Mouse (Mus musculus) kidney, embryonic 14.5 days (tissue): ENCODE results near the gene Arhgap30. TPM values are rescaled to one million over a fixed set of nuclear protein-coding genes. Genes with fewer than 3 reads are reported as not detected.
A peak's percentile ranks its signal among the peaks of the same experiment; 100 is the strongest.

Experiments
- ATAC-seq: fragments of 200-750 bp; cut with Nextera tagmentation; 2 replicates; pipeline ENCODE4 v1.8.0; 2017; ENCODE audit warnings: moderate number of reproducible peaks, mild to moderate bottlenecking, moderate TSS enrichment, moderate library complexity; ENCODE audit not compliant: low FRiP score, low TSS enrichment
- H3K27ac ChIP-seq: fragments of 300-500 bp; sonication (generic); 2 replicates; pipeline ENCODE4 v1.5.1; 2014; ENCODE audit warnings: low read depth, mild to moderate bottlenecking, low read length, moderate library complexity, mixed read lengths
- H3K27me3 ChIP-seq: fragments of 300-500 bp; sonication (generic); 2 replicates; pipeline ENCODE4 v1.6.1; 2014; ENCODE audit warnings: mild to moderate bottlenecking, low read length; ENCODE audit not compliant: control insufficient read depth, insufficient read depth
- H3K36me3 ChIP-seq: fragments of 300-500 bp; sonication (generic); 2 replicates; pipeline ENCODE4 v1.6.1; 2014; ENCODE audit warnings: low read length, mixed read lengths; ENCODE audit not compliant: control insufficient read depth, insufficient read depth
- H3K4me1 ChIP-seq: fragments of 300-500 bp; sonication (generic); 2 replicates; pipeline ENCODE4 v1.6.1; 2014; ENCODE audit warnings: low read length, mixed read lengths; ENCODE audit not compliant: control insufficient read depth, insufficient read depth
- H3K4me2 ChIP-seq: fragments of 300-500 bp; sonication (generic); replicated peaks from 2 replicates; pipeline ENCODE4 v1.6.1; 2014; ENCODE audit warnings: low read depth, mild to moderate bottlenecking, low read length
- H3K4me3 ChIP-seq: fragments of 300-500 bp; sonication (generic); 2 replicates; pipeline ENCODE4 v1.5.1; 2014; ENCODE audit warnings: mild to moderate bottlenecking, low read length
- H3K9ac ChIP-seq: fragments of 300-500 bp; sonication (generic); 2 replicates; pipeline ENCODE4 v1.6.1; 2014; ENCODE audit warnings: low read depth, mild to moderate bottlenecking, low read length, moderate library complexity
- H3K9me3 ChIP-seq: fragments of 300-500 bp; sonication (generic); 2 replicates; pipeline ENCODE4 v1.6.1; 2016; ENCODE audit warnings: low read length; ENCODE audit not compliant: control insufficient read depth
- WGBS: fragments of 180-500 bp; shearing (Covaris S2); extraction: QIAGEN DNeasy Blood & Tissue Kit; methylation state at CpG from one replicate; pipeline ENCODE4 v1.1.7; 2014; 5-methylcytosine and 5-hydroxymethylcytosine counted together
- polyA plus RNA-seq: library from polyadenylated mRNA; unstranded; fragments of >200 nt; fragmentation: Nextera tagmentation; extraction: Ambion mirVana; gene quantifications from 2 replicates; pipeline ENCODE4 v1.2.1, GENCODE M21; 2014

The Arhgap30 gene
- polyA plus RNA-seq, 1 experiment from 2014 or later, result 0.69 TPM

GRCm38 (mm10) chr1:171432158-171432557 lies 43.4 kb downstream of the Arhgap30 start:
- H3K27me3 ChIP-seq, result no peaks in the 10 kb centered on the region
- H3K9ac ChIP-seq, result no peak overlapping the region
- H3K9me3 ChIP-seq, result no peaks in the 10 kb centered on the region
- no peak for ATAC-seq
- H3K36me3 ChIP-seq, result no peaks in the 10 kb centered on the region
- WGBS, result 71% methylated on average over 5 of the region's 5 CpGs
- H3K4me1 ChIP-seq, result peaks cover 9% of the 10 kb centered on the region; the same call in 1 of the 2 replicates
- no peak overlapping the region for H3K4me2 ChIP-seq
- H3K27ac ChIP-seq, result no peak overlapping the region
- no peak overlapping the region for H3K4me3 ChIP-seq

- no peak overlapping the region for H3K27ac ChIP-seq
- 9% methylated on average over 7 of the region's 7 CpGs for WGBS
- no peaks in the 10 kb centered on the region for H3K36me3 ChIP-seq
These were observed 46.6 kb downstream of the Arhgap30 start for GRCm38 (mm10) chr1:171435288-171435814.

GRCm38 (mm10) chr1:171435974-171436373 lies 47.2 kb downstream of the Arhgap30 start:
- 61% methylated on average over 1 of the region's 1 CpGs for WGBS
- peaks cover 28% of the 10 kb centered on the region for H3K4me1 ChIP-seq

More at GRCm38 (mm10) chr1:171435288-171435814, 46.6 kb downstream of the Arhgap30 start:
- H3K4me2 ChIP-seq, result no peak overlapping the region
- H3K27me3 ChIP-seq, result no peaks in the 10 kb centered on the region
- ATAC-seq, result no peak
- H3K4me1 ChIP-seq, result peaks cover 23% of the 10 kb centered on the region
- H3K9ac ChIP-seq, result no peak overlapping the region
- H3K4me3 ChIP-seq, result no peak overlapping the region
- no peaks in the 10 kb centered on the region for H3K9me3 ChIP-seq

GRCm38 (mm10) chr1:171437264-171438013 lies 48.7 kb downstream of the Arhgap30 start, which contains the start of gene F11r:
Gene F11r (plus strand): TSS chr1:171437535.
- Histone ChIP-seq H3K4me2 (peak within 1 kb of the TSS; percentile 68), H3K9ac (peak within 1 kb of the TSS; percentile 77), H3K4me3 (peak within 1 kb of the TSS; percentile 73), H3K27me3 (no peaks in the 10 kb centered on the region), H3K9me3 (no peaks in the 10 kb centered on the region), H3K27ac (peak within 1 kb of the TSS; percentile 80), H3K36me3 (no peaks in the 10 kb centered on the region), H3K4me1 (peaks cover 43% of the 10 kb centered on the region)
- peak; percentile 88 for ATAC-seq
- WGBS, result 1% methylated on average over 45 of the region's 46 CpGs

More at GRCm38 (mm10) chr1:171435974-171436373, 47.2 kb downstream of the Arhgap30 start:
- Histone ChIP-seq H3K27me3 (no peaks in the 10 kb centered on the region), H3K9me3 (no peaks in the 10 kb centered on the region), H3K4me3 (no peak overlapping the region), H3K9ac (no peak overlapping the region), H3K27ac (no peak overlapping the region), H3K36me3 (no peaks in the 10 kb centered on the region), H3K4me2 (no peak overlapping the region)
- no peak for ATAC-seq

- no peak for ATAC-seq
- H3K4me1 ChIP-seq, result peaks cover 43% of the 10 kb centered on the region
These were observed 49.4 kb downstream of the Arhgap30 start for GRCm38 (mm10) chr1:171438014-171438670.

GRCm38 (mm10) chr1:171439072-171439471 lies 50.3 kb downstream of the Arhgap30 start:
- 8% methylated on average over 8 of the region's 8 CpGs for WGBS
- Histone ChIP-seq H3K9ac (peak overlapping the region; percentile 77), H3K27me3 (no peaks in the 10 kb centered on the region), H3K9me3 (0 out of 2 replicates have a peak, but pooled peaks cover 3% of the 10 kb centered on the region), H3K4me3 (peak overlapping the region; percentile 73), H3K4me1 (peaks cover 43% of the 10 kb centered on the region), H3K4me2 (peak overlapping the region; percentile 68), H3K27ac (peak overlapping the region; percentile 80), H3K36me3 (no peaks in the 10 kb centered on the region)
- no peak for ATAC-seq

More at GRCm38 (mm10) chr1:171438014-171438670, 49.4 kb downstream of the Arhgap30 start:
- WGBS, result 2% methylated on average over 18 of the region's 18 CpGs
- H3K9ac ChIP-seq, result peak overlapping the region; percentile 77
- peak overlapping the region; percentile 73 for H3K4me3 ChIP-seq
- H3K9me3 ChIP-seq, result no peaks in the 10 kb centered on the region
- no peaks in the 10 kb centered on the region for H3K36me3 ChIP-seq
- H3K27ac ChIP-seq, result peak overlapping the region; percentile 80
- H3K27me3 ChIP-seq, result no peaks in the 10 kb centered on the region
- H3K4me2 ChIP-seq, result peak overlapping the region; percentile 68

GRCm38 (mm10) chr1:171440025-171440725 lies 51.4 kb downstream of the Arhgap30 start:
- 2% methylated on average over 9 of the region's 9 CpGs for WGBS
- peaks cover 42% of the 10 kb centered on the region for H3K4me1 ChIP-seq

More at GRCm38 (mm10) chr1:171440025-171440725, 51.4 kb downstream of the Arhgap30 start:
- Histone ChIP-seq H3K27me3 (no peaks in the 10 kb centered on the region), H3K4me2 (peak overlapping the region; percentile 68), H3K27ac (peak overlapping the region; percentile 80), H3K4me3 (peak overlapping the region; percentile 73), H3K9ac (peak overlapping the region; percentile 77; the same call in 1 of the 2 replicates), H3K9me3 (0 out of 2 replicates have a peak, but pooled peaks cover 3% of the 10 kb centered on the region), H3K36me3 (no peaks in the 10 kb centered on the region)
- ATAC-seq, result peak; percentile 73
